Mouse (Mus musculus) lung, adult 2 months (tissue): Measurements from ENCODE around the gene Dgki.

Experiments
- CTCF ChIP-seq: fragments of 200-500 bp; IDR thresholded peaks from 2 replicates; pipeline ENCODE4 v1.5.1; 2011; ENCODE audit warnings: mild to moderate bottlenecking, low read length, control low read depth; ENCODE audit not compliant: insufficient read depth
- POLR2A ChIP-seq: fragments of 200-500 bp; IDR thresholded peaks from 2 replicates; pipeline ENCODE4 v1.6.1; 2011; ENCODE audit warnings: low read depth, mild to moderate bottlenecking, control low read depth, low read length, borderline replicate concordance; ENCODE audit errors: extremely low read depth

GRCm38 (mm10) chr6:37315440-37315839, 15.5 kb upstream of the Dgki start:
- TF ChIP-seq CTCF, result no peak
- TF ChIP-seq POLR2A, result no peak
